Mouse (Mus musculus) gastrocnemius, postnatal 10 days (tissue): ENCODE data around the gene Scml4. TPM values are rescaled to one million over a fixed set of nuclear protein-coding genes. Genes with fewer than 3 reads are reported as not detected.

Experiments used
- DNase-seq: peaks from one replicate; pipeline ENCODE4 v3.0.0; 2021; ENCODE audit warnings: mixed read lengths
- total RNA-seq, 2 experiments: library from RNA; stranded (reverse); gene quantifications; 2 replicates each; pipeline ENCODE4 v1.2.3; 2021

The Scml4 gene
- total RNA-seq, 2 experiments from 2014 or later, result 3.3 to 3.8 TPM

- peak; percentile 24 for DNase-seq
Measured at GRCm38 (mm10) chr10:42995484-42995895, 135.3 kb downstream of the Scml4 start.

DNA sequence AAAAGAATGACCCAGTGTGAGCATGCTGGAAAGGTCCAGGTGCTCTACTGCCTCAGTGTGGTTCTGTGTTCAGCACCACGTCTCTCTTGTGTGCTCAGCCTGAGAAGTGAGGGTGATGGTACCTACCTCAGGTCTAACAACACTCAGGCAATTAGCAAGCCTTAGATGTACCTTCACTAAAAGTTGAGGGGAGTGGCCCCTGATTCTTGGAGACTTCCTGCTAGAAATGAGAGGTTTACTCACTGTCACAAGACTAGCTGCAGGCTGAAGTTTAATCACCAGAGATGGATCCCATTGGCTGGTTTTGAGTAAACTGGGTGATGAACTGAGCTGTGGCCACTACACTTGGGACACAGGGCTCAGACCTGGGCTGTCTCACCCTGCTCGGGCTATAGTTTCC, 137.1 kb downstream of the Scml4 start:
- DNase-seq, result no peak

DNA sequence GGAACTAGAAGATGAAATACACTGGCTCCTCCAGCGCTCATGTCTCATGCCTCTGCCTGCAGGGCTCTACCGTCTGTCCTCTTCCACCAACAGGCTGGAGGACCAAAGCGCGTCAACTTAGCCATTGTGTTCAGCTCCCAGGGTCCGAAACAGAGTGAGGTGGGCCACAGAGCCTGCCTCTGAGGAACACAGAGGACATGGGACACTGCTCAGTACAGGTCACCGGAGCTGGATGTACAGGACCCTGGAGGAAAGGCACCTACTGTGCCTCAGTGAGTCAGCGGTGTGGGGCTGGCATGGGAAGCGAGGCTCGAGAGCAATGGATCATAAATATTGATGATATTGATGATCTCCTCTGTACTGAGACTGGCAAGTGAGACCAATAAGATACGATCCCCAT, 139.2 kb downstream of the Scml4 start:
- no peak for DNase-seq

DNA sequence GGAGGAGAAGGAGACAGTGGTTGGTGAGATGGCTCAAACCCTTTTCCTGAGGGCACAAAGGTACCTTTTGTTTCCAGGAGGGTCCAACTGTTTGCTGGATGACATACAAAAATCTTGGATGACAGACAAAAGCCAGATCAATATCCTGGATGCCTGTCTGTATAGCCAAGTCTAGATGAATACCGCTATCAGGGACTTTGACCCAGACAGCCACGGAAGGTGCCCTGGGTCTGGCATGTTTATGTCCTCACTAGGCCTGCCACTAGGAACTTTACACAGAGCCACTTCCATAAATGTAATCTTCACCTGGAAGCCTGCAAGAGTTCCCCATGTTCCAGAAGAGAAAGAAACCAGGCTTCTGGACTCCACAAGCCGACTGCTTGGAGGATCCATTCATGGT, 141.3 kb downstream of the Scml4 start:
- no peak for DNase-seq

- DNase-seq, result no peak
Measured at GRCm38 (mm10) chr10:43002066-43002678, 142.0 kb downstream of the Scml4 start.

- no peak for DNase-seq
Measured at GRCm38 (mm10) chr10:43002721-43003465, 142.7 kb downstream of the Scml4 start.

DNA sequence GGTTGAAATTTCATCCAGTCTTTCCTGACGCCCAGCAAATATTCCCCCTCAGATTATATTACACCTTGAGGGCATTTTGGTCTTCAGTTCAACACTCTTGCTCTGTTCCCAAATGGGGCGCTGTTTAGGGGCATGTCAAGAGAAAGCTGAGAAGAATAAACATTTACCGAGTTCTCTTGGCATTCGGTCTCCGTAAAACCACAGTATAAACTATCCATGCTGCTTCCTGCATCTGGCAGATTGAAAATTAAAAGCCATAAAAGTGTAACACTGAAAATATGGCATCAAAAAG, 143.2 kb downstream of the Scml4 start:
- no peak for DNase-seq

GRCm38 (mm10) chr10:43004174-43004734, 144.1 kb downstream of the Scml4 start:
- no peak for DNase-seq

DNA sequence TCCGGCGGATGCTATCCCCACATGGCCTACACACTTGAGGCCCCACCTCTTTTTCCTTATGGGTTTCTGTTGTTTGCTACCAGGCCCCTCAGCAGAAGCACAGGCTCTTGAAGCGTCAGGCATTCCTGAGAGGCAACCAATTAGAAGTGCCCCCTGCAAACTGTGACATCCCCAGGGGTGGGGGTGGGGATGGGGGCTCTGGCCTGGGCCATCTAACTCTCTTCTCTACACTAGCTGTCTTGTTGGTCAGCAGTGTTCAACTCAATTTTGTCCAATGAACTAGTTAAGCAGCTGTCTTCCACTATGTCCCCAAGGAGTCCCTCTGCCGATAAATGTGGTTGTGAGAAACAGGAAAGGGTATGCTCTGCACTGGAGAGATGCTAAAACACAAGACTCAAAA, 144.9 kb downstream of the Scml4 start:
- no peak for DNase-seq

DNA sequence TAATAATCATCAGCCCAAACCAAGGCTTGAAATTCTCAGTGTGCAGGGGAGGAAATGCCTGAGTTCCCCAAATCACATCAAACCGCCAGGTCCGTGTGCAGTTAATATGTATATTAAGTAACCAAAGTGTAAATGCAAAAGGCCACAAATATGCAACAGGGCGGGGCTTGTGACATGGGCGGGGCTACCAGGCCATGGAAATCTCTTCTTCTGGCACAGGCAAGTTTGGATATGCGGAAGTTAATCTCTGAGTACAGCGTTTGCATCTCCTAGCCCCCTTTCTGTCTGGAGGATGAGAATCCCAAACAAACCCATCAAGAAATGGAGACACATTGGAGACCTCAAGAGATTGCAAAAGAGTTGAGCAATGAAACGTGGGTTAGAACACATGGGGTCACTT, 145.5 kb downstream of the Scml4 start:
- DNase-seq, result no peak

DNA sequence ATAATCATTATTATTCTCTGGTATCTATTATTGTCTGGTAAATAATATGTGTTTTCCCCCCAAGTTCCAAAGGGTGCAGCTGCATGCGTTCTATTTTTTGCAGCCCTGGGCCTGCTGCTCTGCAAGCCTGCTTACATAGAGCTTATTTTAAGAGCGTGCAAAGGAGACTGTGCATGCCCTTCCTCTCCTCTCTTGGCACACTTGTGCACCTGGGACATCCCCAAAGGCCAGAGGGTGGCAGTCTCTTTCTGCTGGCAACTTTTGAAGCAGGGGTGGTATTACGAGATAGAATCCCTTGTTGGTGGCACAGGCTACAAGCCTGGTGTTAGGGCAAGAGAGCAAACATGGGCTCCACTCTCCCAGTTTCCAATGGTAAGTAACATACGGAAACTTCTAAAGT, 146.4 kb downstream of the Scml4 start:
- no peak for DNase-seq

- no peak for DNase-seq
Measured at GRCm38 (mm10) chr10:43008116-43008515, 147.9 kb downstream of the Scml4 start.

Other genes with a start within 250 kb of the Scml4 start
- 10 to 100 TPM; 24.1 to 31.7 TPM for gene Sec63, start 98.9 kb upstream of the Scml4 start, total RNA-seq